Mouse (Mus musculus): ENCODE results near the gene Lctl. TPM values are rescaled to one million over a fixed set of nuclear protein-coding genes. Genes with fewer than 3 reads are reported as not detected.

The Lctl gene
- total and polyA plus RNA-seq, 3 experiments, result 0.54 TPM; not detected in 2

- TF ChIP-seq GABPA (IDR thresholded peaks at IDR 0.05; ENCODE audit: low read depth, low read length) (no peak), ETS1 (IDR thresholded peaks at IDR 0.05; ENCODE audit: low read depth, low read length) (no peak), POLR2AphosphoS2 (IDR thresholded peaks at IDR 0.05; ENCODE audit: low read length) (no peak), UBTF (IDR thresholded peaks at IDR 0.05; ENCODE audit: borderline replicate concordance, insufficient read depth, low read depth, low read length) (no peak), TAL1 (IDR thresholded peaks at IDR 0.05; ENCODE audit: low read length) (no peak), CHD1 (IDR thresholded peaks at IDR 0.05; ENCODE audit: low read depth, low read length) (no peak), MYB (IDR thresholded peaks at IDR 0.05; ENCODE audit: low read depth, low read length) (no peak), KAT2A (conservative IDR thresholded peaks at IDR 0.05; ENCODE audit: low read depth, low read length) (no peak), CHD2 (IDR thresholded peaks at IDR 0.05; ENCODE audit: low read length) (no peak), GATA1 (IDR thresholded peaks at IDR 0.05; ENCODE audit: low read depth, low read length) (no peak)
Observed at GRCm38 (mm10) chr9:64087461-64088235, 29.3 kb upstream of the Lctl start (continued).

- H3K27ac ChIP-seq (ENCODE audit: control insufficient read depth, low read depth, low read length), result no peak overlapping the region
Observed at GRCm38 (mm10) chr9:64088346-64088745, 28.6 kb upstream of the Lctl start.

GRCm38 (mm10) chr9:64089004-64089403, 27.9 kb upstream of the Lctl start:
- peak; percentile 34 for DNase-seq (ENCODE audit: low read depth, low spot score)
- no peaks in the 10 kb centered on the region for H3K9me3 ChIP-seq (replicated peaks; ENCODE audit: insufficient read depth, low read length)
- H3K4me1 ChIP-seq (ENCODE audit: control insufficient read depth in 1 of 2, insufficient read depth in 2 of 2, low read length in 2 of 2), result peaks cover 0 to 5% of the 10 kb centered on the region in 2 experiments; a peak in 1 of 4 replicates
- H3K36me3 ChIP-seq (ENCODE audit: control insufficient read depth in 1 of 2, insufficient read depth in 2 of 2, low read length in 2 of 2), result no peaks in the 10 kb centered on the region; a peak in 1 of 4 replicates
- H3K9ac ChIP-seq (ENCODE audit: control insufficient read depth, low read depth, low read length, poor library complexity, severe bottlenecking), result peak overlapping the region; percentile 36
- TF ChIP-seq CHD1 (IDR thresholded peaks at IDR 0.05; ENCODE audit: low read depth, low read length) (no peak), HCFC1 (IDR thresholded peaks at IDR 0.05; ENCODE audit: low read depth, low read length) (no peak), POLR2AphosphoS2 (IDR thresholded peaks at IDR 0.05; ENCODE audit: low read length) (no peak), POLR2A (IDR thresholded peaks at IDR 0.05; ENCODE audit: control insufficient read depth in 1 of 2, insufficient read depth in 1 of 2, low read depth in 1 of 2, low read length in 2 of 2, poor library complexity in 1 of 2) (no peak), GABPA (IDR thresholded peaks at IDR 0.05; ENCODE audit: low read depth, low read length) (no peak), E2F4 (IDR thresholded peaks at IDR 0.05; ENCODE audit: borderline replicate concordance, low read depth, low read length) (no peak), ETS1 (IDR thresholded peaks at IDR 0.05; ENCODE audit: low read depth, low read length) (no peak), USF1 (IDR thresholded peaks at IDR 0.05; ENCODE audit: low read depth, low read length) (no peak), ZKSCAN1 (IDR thresholded peaks at IDR 0.05; ENCODE audit: low read depth, low read length) (no peak), MYB (IDR thresholded peaks at IDR 0.05; ENCODE audit: low read depth, low read length) (no peak), MAFK (IDR thresholded peaks at IDR 0.05; ENCODE audit: borderline replicate concordance, low read depth, low read length) (no peak), MAZ (IDR thresholded peaks at IDR 0.05; ENCODE audit: low read depth, low read length) (no peak), CHD2 (IDR thresholded peaks at IDR 0.05; ENCODE audit: low read length) (no peak), NRF1 (IDR thresholded peaks at IDR 0.05; ENCODE audit: insufficient read depth, low read depth, low read length, poor library complexity, severe bottlenecking) (no peak), GATA1 (IDR thresholded peaks at IDR 0.05; ENCODE audit: low read depth, low read length) (no peak), ZNF384 (IDR thresholded peaks at IDR 0.05; ENCODE audit: low read depth, low read length) (no peak)
- H3K79me2 ChIP-seq (ENCODE audit: control insufficient read depth, insufficient read depth, low read length, poor library complexity), result no peaks in the 10 kb centered on the region
- H3K27me3 ChIP-seq (ENCODE audit: control insufficient read depth in 1 of 2, insufficient read depth in 2 of 2, low read length in 2 of 2), result peaks cover 0 to 2% of the 10 kb centered on the region in 2 experiments; a peak in 1 of 4 replicates
- H3K27ac ChIP-seq (ENCODE audit: control insufficient read depth, low read depth, low read length), result no peak overlapping the region
- H3K4me3 ChIP-seq (ENCODE audit: control insufficient read depth in 1 of 2, insufficient read depth in 1 of 2, low read depth in 2 of 2, low read length in 2 of 2), result no peak overlapping the region

More at GRCm38 (mm10) chr9:64088346-64088745, 28.6 kb upstream of the Lctl start:
- Histone ChIP-seq H3K4me1 (ENCODE audit: control insufficient read depth in 1 of 2, insufficient read depth in 2 of 2, low read length in 2 of 2) (peaks cover 0 to 5% of the 10 kb centered on the region in 2 experiments; a peak in 1 of 4 replicates), H3K4me3 (ENCODE audit: control insufficient read depth in 1 of 2, insufficient read depth in 1 of 2, low read depth in 2 of 2, low read length in 2 of 2) (no peak overlapping the region), H3K9ac (ENCODE audit: control insufficient read depth, low read depth, low read length, poor library complexity, severe bottlenecking) (no peak overlapping the region), H3K79me2 (ENCODE audit: control insufficient read depth, insufficient read depth, low read length, poor library complexity) (no peaks in the 10 kb centered on the region), H3K9me3 (replicated peaks; ENCODE audit: insufficient read depth, low read length) (no peaks in the 10 kb centered on the region), H3K36me3 (ENCODE audit: control insufficient read depth in 1 of 2, insufficient read depth in 2 of 2, low read length in 2 of 2) (no peaks in the 10 kb centered on the region; a peak in 1 of 4 replicates), H3K27me3 (ENCODE audit: control insufficient read depth in 1 of 2, insufficient read depth in 2 of 2, low read length in 2 of 2) (peaks cover 0 to 5% of the 10 kb centered on the region in 2 experiments; a peak in 3 of 4 replicates)
- TF ChIP-seq CHD2 (IDR thresholded peaks at IDR 0.05; ENCODE audit: low read length) (no peak), BHLHE40 (IDR thresholded peaks at IDR 0.05; ENCODE audit: borderline replicate concordance, low read depth, low read length) (no peak)
- DNase-seq (ENCODE audit: low read depth, low spot score), result no peak
